Mouse (Mus musculus) heart, adult 11 months (tissue): Measurements from ENCODE around the gene Lypd6b.

Source experiments
- DNase-seq: peaks from one replicate; pipeline ENCODE4 v3.0.0; 2022

Gene Lypd6b

GRCm38 (mm10) chr2:49787376-49788050 is at the start of gene Lypd6b:
Gene Lypd6b, plus strand, starts transcription at chr2:49787688.
- DNase-seq: no peak

GRCm38 (mm10) chr2:49739046-49739445 is 48.4 kb upstream of the Lypd6b start:
- DNase-seq: peak; percentile 93

DNA sequence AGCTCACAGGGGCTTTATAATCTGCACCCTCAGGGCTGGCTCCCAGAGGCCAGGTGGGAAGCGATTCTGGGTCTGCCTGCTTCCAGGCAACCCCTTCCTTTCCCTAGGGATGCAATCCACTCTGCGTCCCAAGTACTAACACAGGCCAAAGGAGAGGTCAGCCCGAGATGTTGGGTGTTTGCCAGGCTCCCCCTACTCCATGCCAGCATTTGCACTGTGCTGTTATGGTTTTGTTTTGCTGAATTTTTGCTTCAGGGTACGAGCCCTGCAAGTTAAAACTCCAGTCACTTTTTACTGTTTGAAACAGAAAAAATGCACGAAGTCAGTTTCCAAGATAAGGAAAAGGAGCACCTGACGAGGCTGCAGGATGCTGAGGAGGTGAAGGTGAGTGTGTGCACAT is 46.5 kb upstream of the Lypd6b start:
- DNase-seq: no peak

- DNase-seq: no peak
Observed at GRCm38 (mm10) chr2:49741895-49742734, 45.4 kb upstream of the Lypd6b start.

- DNase-seq: no peak
Observed at GRCm38 (mm10) chr2:49742919-49743318, 44.6 kb upstream of the Lypd6b start.

DNA sequence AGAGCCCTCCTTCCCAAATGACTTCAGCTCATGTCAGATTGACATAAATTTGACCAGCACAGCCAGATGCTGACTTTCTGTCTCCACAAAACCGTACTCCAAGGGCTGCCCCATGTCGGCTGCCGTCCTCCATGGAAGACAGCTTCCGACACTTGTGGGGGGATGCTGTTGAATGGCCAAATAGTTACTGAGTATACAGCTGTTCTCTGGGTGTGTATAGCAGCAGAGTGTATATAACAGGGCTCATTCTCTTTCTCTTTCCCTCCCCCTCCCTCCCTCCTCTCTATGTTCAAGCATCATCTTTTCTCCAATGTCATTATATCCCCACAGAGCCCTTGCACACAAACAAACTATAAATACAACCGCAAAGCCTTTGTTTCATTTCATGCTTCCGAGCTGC is 43.7 kb upstream of the Lypd6b start:
- no peak for DNase-seq

- peak; percentile 94 for DNase-seq
Observed at GRCm38 (mm10) chr2:49744251-49745093, 43.0 kb upstream of the Lypd6b start.

DNA sequence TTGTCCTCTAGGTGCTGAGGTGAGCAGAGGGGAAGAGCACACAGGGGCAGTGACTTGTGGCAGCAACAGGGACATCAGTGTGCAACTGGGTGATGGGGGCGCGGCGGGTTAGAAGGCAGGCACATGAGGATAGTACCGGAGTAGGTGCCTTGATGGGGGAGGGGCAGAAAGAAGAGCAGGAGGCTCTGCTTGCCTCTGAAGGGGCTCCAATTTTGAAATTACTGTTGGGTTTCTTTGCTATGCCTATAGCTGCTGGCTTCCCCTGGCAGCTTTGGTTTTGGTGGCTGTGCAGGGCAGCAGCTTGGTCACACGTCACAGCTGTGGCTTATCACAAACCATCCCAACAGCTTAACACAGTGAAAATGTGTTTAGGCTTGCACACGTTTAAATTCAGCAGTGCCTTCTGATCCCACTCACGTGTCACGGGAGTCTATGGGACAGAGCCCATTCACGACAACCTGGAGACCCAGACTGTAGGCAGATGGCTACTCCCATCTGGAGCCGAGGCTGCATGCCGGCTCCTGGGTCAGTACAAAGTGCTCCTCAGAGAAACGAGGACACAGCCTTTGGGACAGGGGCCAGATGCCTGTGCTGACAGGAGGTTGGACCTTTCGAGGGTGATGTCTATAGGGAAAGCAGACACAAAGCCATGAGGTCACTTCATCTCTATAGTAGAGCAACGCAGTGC is 42.2 kb upstream of the Lypd6b start:
- DNase-seq: no peak

GRCm38 (mm10) chr2:49746947-49747346 is 40.5 kb upstream of the Lypd6b start:
- no peak for DNase-seq

DNA sequence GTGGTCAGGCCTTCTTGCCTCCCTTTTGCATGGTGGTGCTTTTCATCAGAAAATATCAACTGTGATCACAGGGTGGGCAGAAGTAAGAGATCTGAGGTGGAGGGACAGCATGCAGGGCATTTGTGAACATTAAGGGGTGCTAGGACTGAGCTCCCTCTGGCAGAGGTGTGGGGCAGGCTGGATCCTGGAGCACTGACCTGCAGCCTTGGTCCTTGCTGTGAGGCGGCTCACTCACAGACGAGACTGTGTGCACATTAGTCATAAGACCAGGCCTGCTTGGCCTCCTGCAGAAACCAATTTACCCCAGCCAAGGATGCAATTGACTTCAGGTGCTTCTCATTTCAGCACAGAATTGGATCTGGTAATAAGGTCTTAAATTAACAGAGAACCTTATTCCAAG is 39.8 kb upstream of the Lypd6b start:
- DNase-seq: no peak

DNA sequence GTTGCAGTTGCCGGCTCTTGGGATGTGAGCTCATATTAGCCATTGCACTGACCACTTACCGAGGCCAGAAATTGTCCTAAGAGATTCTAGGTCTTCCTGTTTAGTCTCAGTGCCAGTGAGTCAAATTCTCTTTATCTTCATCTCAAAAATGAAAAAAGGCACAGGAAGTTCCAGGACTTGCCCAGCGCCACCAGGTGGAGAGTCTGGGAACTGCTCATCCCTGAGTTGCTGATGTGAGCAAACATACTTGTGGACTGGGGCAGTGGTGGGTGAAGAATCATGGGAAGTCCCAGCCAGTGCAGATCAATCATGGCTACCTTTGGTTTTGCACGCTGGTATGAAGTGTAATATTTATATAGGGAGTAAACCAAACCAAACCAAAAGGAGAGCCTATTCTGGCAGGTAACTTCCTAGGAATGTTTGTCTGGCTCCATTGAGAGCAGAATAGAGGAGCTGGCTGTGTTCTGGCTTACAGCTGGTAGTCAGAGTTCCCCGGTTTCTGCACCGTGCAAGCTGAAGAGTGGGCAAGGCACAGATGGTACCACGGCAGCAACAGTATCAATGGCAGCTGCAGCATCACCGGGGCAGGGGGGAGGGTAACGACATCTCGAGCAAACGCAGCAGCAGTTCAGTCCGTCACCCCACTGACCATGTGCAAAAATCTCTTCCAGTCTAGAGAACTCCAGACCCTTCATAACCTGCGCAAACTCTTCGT is 38.7 kb upstream of the Lypd6b start:
- no peak for DNase-seq

GRCm38 (mm10) chr2:49749730-49750576 is 37.5 kb upstream of the Lypd6b start:
- DNase-seq: peak; percentile 94

DNA sequence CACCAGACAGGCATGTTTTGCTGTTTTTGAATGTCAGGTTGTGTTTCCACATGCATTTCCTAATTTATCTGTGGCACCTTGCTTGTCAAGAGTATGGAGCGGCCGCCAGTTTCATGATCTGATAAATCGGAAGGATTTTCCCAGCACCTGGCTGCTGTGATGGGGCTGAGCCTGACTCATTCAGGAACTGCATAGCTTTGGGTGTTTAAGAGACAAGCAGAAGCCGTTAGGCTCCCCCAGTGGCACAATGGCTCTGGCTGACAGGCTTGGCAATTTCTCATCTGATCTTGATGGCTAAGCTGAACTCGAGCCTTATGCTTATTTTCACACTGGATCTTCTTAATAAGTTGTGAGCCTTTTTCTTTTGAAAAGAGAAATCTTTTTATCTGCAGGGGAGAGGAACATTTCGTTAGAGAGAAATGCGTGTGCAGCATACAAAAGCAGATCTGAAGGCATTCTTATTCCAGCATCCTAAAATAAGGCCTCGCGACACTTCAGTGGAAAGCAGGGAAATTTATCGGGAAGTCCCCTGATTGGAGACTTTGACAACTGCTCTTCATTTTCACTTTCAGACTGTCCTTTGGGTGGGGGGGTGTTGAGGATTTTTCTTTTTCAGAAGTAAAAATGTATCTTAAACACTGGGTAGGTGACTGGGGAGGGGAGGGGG is 35.8 kb upstream of the Lypd6b start:
- no peak for DNase-seq

GRCm38 (mm10) chr2:49752211-49752607 is 35.3 kb upstream of the Lypd6b start:
- DNase-seq: no peak

- DNase-seq: no peak
Observed at GRCm38 (mm10) chr2:49753062-49753461, 34.4 kb upstream of the Lypd6b start.

DNA sequence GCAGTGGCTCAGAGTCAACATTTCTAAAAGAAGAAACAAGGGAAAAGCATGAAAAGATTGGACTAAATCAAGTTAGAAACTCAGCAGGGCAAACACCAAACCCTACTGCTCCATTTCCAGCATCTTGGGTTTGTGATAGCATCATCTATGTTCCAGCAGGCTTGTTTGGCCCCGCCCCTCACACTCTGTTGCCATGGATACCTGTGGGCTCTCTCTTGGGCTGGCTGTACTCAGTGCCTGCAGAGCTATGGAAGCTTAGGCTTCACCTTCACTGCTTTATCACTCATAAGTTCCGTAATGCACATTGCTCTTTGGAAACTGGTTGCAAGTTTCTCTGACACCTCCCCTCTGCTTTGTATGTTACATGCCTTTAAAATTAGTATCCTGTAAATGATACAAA is 32.4 kb upstream of the Lypd6b start:
- DNase-seq: no peak

DNA sequence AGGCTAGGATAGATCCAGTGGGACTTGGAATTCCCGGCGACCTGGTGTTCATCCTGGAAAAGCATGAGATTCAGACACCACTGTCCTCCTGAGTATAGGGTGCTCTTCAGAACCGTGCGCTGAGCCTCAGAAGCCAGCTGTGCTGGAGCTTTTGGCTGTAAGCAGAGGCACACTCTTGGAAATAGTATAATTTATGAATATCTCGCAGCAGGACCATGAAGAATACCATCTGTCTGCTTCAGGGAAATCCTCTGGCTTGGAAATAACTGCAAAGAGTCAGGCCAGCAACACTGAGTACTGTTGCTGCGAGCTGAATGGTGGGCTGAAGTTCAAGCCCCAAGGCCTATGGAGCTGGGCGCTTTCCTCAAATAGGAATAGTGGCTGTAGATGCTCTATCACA is 29.9 kb upstream of the Lypd6b start:
- peak; percentile 50 for DNase-seq

- peak; percentile 59 for DNase-seq
Observed at GRCm38 (mm10) chr2:49764331-49764946, 23.0 kb upstream of the Lypd6b start.

GRCm38 (mm10) chr2:49768916-49769315 is 18.6 kb upstream of the Lypd6b start:
- no peak for DNase-seq

DNA sequence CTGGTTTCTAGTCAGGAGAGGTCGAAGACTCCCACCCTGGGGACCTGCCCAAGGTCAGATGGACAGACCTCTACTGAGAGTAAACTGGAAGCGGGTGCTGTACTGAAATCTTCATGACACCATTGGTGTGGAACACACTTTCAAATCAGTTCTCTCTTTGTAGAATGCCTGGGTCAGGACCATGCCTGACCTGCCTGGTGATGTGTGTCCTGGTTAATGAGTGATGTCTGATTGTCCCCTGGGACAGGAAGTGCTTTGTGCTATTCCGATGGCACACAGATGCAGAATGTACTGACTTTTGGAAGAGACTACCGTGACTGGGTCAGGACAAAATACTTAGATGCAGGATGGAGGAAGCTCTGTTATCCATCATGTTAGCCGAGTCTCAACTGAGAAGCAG is 17.0 kb upstream of the Lypd6b start:
- no peak for DNase-seq
